Mouse (Mus musculus) bone marrow macrophage, adult 2 months (primary cell): ENCODE results near the gene Rtl8a.
"Not testable (repeated sequence)": the region's sequence is repeated elsewhere in the genome, so short reads cannot be mapped to it uniquely, and the experiment has no call there.

Experiments used
- CTCF ChIP-seq: IDR thresholded peaks from 2 replicates; pipeline ENCODE4 v1.5.1; 2012; ENCODE audit warnings: low read depth, mild to moderate bottlenecking, low read length, moderate library complexity
- POLR2A ChIP-seq: IDR thresholded peaks from 2 replicates; pipeline ENCODE4 v1.6.1; 2012; ENCODE audit warnings: mild to moderate bottlenecking, low read depth, low read length, borderline replicate concordance

DNA sequence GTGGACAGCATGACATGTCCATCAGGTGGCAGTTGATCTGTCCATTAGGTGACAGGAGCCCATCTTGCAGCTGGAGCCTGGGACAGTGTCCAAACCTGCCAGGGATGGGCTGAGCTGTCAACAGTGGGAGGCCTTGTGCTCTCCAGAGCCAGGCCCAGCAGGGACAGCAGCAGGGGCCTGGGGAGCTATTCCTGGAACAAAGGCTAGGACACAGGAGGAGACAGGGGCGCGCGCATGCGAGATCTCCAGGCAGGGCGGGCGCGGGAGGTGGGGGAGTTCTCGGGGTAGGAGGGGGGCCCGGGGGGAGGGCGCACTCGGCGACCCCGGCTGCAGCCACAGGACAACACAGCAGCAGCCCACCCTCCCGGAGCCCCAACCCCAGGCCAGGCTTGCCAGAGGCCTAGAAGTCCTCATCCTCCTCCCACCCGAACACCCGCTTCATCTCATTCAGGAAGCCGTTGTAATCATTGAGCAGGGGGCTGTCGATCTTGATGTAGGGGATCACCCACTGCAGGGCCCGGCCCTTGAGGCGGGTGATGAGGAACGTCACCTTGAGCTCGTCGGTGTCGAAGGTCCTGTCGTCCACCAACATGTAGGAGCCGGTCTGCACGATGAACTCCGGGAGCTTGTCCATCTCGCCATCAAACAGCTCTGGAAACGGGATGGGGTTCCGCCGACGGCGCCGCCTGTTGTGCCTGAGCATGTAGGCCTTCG, 26.2 kb upstream of the Rtl8a start:
- TF ChIP-seq CTCF, POLR2A: not testable (repeated sequence)
